Mouse (Mus musculus) liver, adult 2 months (tissue): ENCODE results near the gene Psenen.

Experiments
- CTCF ChIP-seq: fragments of 200-500 bp; IDR thresholded peaks from 2 replicates; pipeline ENCODE4 v1.5.1; 2011; ENCODE audit warnings: low read depth, low read length, control low read depth
- POLR2A ChIP-seq: fragments of 200-500 bp; IDR thresholded peaks from 2 replicates; pipeline ENCODE4 v1.6.1; 2011; ENCODE audit warnings: low read length, control low read depth; ENCODE audit not compliant: insufficient read depth; ENCODE audit errors: extremely low read depth

DNA sequence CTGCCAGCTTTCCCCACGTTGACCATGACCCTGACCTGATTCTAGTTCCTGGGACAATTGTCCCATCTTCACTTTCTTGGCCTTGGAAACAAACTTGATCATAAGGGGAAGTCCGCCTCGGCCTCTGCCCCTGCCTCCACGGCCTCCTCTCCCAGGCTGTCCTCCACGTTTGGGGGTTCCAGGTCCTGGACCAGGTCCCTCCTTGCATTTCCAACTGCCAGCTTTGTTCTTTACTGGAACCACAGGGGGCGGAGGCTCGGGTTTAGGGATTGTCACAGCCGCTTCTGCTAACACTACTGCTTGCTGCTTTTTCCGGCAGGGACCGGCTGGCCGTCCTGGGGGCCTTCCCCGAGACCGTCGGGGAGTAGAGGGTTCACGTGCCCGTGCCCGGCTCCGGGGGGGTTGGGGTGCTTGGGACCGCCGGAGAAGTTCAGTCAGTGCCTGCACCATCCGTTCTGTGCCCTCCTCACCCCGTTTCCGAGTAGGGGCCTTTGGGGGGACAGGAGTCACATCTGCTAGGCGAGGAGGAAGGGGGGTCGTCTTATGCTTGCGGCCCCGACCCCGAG, 23.1 kb upstream of the Psenen start:
- no peak for TF ChIP-seq CTCF
- TF ChIP-seq POLR2A = no peak
